Mouse (Mus musculus) C2C12 (cell line): ENCODE results near the gene Camkv. TPM values are rescaled to one million over a fixed set of nuclear protein-coding genes. Genes with fewer than 3 reads are reported as not detected.

Experiments used
- H3K27me3 ChIP-seq: one replicate; pipeline ENCODE4 v1.6.1; 2011; ENCODE audit not compliant: control insufficient read depth, insufficient read depth, insufficient read length
- H3K36me3 ChIP-seq: one replicate; pipeline ENCODE4 v1.6.1; 2011; ENCODE audit not compliant: control insufficient read depth, insufficient read depth
- H3K4me3 ChIP-seq: one replicate; pipeline ENCODE4 v1.5.1; 2011; ENCODE audit warnings: mild to moderate bottlenecking, control low read depth; ENCODE audit not compliant: poor library complexity, insufficient read depth, severe bottlenecking
- H3K79me2 ChIP-seq: one replicate; pipeline ENCODE4 v1.6.1; 2011; ENCODE audit not compliant: control insufficient read depth, insufficient read depth
- H3K79me3 ChIP-seq: one replicate; pipeline ENCODE4 v1.6.1; 2011; ENCODE audit warnings: low read depth, control low read depth
- H3ac ChIP-seq: one replicate; pipeline ENCODE3; 2011; ENCODE audit warnings: low read depth; ENCODE audit not compliant: control insufficient read depth, insufficient read length
- CEBPB ChIP-seq: IDR thresholded peaks from one replicate; pipeline ENCODE4 v1.6.1; 2011; ENCODE audit warnings: low read depth, mild to moderate bottlenecking, control low read depth, moderate library complexity
- CTCF ChIP-seq: IDR thresholded peaks from one replicate; pipeline ENCODE4 v1.5.1; 2011; ENCODE audit not compliant: control insufficient read depth, insufficient read depth, insufficient read length
- FOSL1 ChIP-seq: IDR thresholded peaks from one replicate; pipeline ENCODE4 v1.8.0; 2011; ENCODE audit warnings: mild to moderate bottlenecking, low read length; ENCODE audit not compliant: poor library complexity, insufficient read depth, severe bottlenecking
- MAX ChIP-seq: IDR thresholded peaks from one replicate; pipeline ENCODE4 v1.6.1; 2011; ENCODE audit warnings: mild to moderate bottlenecking, control low read depth
- MYOD1 ChIP-seq: IDR thresholded peaks from one replicate; pipeline ENCODE4 v1.6.1; 2011; ENCODE audit warnings: low read depth; ENCODE audit not compliant: control insufficient read depth, insufficient read length
- MYOG ChIP-seq: IDR thresholded peaks from one replicate; pipeline ENCODE4 v1.6.1; 2011; ENCODE audit not compliant: control insufficient read depth, insufficient read length; ENCODE audit errors: extremely low read depth
- USF1 ChIP-seq: IDR thresholded peaks from one replicate; pipeline ENCODE4 v1.6.1; 2011; ENCODE audit warnings: low read depth, mild to moderate bottlenecking, control low read depth, moderate library complexity
- polyA plus RNA-seq: library from polyadenylated mRNA; unstranded; fragments of >200 nt; fragmentation: generic; extraction: Trizol; gene quantifications from one replicate; pipeline ENCODE4 v1.2.1, GENCODE M21; 2012; ENCODE audit warnings: missing spikeins

The Camkv gene
- polyA plus RNA-seq, 1 experiment: 0.07 TPM

DNA sequence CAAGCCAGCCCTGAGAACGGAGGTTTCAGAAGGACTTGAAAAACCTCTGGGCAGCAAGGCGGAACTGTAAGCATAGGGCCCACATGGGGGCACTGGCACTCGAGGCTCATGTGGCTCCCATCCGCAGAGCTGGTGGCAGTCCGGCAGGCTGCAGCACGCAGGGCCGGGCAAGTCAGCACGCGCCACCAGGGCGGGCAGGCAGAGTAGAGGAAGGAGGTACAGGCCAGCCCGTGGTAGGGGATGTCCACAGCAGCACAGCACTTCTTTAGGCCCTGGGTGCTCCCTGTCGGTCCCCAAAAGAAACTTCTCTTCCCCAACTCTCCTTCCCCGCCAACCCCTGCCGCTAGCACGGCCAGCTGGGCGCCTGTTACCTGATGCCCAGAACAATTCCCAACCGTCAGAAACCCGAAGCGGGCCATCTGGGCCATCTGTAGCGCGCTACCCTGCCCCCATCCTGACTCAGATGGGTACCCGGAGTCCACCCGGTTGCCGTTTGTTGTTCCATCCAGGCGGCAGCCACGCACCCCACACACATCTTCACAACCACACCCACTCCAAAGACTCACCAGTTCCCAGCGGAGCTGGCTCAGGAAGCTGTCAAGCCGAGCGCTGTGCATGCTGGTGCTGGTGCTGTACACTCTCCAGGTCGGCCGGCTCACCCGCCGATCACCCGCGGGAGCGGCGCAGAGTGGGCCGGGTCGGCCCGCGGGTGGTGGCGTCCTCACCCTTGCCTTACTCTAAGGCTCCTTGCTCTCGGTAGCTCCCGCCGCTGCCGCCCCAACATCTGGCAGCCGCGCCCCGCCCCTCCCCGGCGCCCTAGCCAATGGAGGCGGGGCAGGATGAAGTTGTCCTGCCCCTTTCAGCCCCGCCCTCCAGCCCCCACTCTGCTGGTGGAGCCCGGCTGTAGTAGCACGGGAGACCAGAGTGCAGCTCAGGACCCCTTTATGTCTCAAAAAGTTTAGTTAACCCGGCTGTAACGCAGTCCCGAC is 50.0 kb downstream of the Camkv start, which contains the start of gene Inka1:
TSS of gene Inka1 (minus strand) at position 749 of the 989 bp plus-strand sequence.
- Histone ChIP-seq H3ac (peak within 1 kb of the TSS; percentile 45), H3K27me3 (no peaks in the 10 kb centered on the region), H3K4me3 (peak within 1 kb of the TSS; percentile 34), H3K79me2 (no peaks in the 10 kb centered on the region), H3K36me3 (no peaks in the 10 kb centered on the region), H3K79me3 (no peaks in the 10 kb centered on the region)
- TF ChIP-seq USF1: no peak
- no peak for TF ChIP-seq FOSL1
- peak; percentile 61 for TF ChIP-seq MAX
- no peak for TF ChIP-seq CEBPB
- no peak for TF ChIP-seq CTCF
- no peak for TF ChIP-seq MYOD1

DNA sequence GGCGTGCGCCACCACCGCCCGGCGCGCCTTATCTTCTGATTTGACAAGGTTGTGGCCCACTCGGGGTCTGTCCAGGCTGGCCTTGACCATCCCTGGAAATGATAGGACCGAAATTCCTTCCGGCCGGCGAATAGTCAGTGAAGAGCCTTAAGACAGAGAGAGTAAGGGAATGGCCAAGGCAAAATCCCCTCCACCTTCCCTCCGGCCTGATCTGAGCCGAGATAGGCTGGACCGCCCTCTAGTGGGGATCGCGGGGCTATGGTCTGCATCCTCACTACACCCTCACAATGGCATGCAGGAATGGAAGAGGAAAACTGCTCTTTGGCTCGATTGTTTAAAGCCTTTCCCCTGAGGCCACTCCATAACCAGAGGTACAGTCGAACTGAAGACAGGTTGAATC is 50.9 kb downstream of the Camkv start:
- no peak overlapping the region for H3K4me3 ChIP-seq
- no peak overlapping the region for H3ac ChIP-seq
- no peaks in the 10 kb centered on the region for H3K79me3 ChIP-seq
- TF ChIP-seq CTCF: peak; percentile 88
- TF ChIP-seq USF1: no peak
- no peaks in the 10 kb centered on the region for H3K79me2 ChIP-seq
- no peaks in the 10 kb centered on the region for H3K36me3 ChIP-seq
- no peaks in the 10 kb centered on the region for H3K27me3 ChIP-seq

DNA sequence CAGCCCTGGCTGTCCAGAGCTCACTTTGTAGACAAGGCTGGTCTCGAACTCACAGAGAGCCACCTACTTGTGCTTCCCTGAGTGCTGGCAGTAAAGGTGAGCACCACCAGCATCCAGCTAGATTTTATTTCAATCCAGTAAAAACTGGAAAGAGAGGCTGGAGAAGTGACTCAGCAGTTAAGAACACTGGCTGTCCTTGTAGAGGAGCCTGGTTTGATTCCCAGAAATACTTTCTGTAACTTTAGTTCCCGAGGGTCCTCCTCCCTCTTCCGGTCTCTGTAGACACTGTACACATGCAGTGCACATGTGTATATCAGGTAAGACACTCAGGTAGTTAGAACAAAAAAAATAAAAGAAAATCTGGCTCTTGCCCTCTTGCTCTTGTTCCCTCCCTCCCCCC is 52.5 kb downstream of the Camkv start:
- no peak overlapping the region for H3K4me3 ChIP-seq
- H3K27me3 ChIP-seq: no peaks in the 10 kb centered on the region
- H3K36me3 ChIP-seq: no peaks in the 10 kb centered on the region
- H3ac ChIP-seq: no peak overlapping the region
- TF ChIP-seq FOSL1: no peak
- no peak for TF ChIP-seq CTCF
- no peak for TF ChIP-seq MYOG
- no peak for TF ChIP-seq MAX
- no peak for TF ChIP-seq MYOD1
- TF ChIP-seq CEBPB: no peak
- TF ChIP-seq USF1: no peak
- no peaks in the 10 kb centered on the region for H3K79me3 ChIP-seq
- H3K79me2 ChIP-seq: no peaks in the 10 kb centered on the region

DNA sequence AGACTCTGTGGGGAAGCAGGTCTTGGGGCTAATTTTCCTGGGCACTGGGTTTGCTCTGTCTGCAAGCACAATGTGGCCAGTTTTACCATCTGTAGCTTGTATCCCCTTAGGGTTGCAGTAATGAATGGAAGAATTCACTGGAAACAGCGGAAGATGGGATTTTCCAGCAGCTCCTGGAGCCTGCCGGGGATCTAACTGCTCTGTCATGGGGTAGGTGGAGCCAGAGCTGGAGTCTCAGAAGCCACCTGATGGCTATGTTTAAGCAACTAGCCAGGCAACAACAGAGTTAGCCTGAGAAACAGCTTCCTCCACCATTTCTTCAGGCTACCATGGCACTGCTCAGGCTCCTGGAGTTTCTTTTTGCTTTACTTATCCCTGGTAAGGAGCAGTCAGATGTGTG is 56.7 kb downstream of the Camkv start, which contains the start of gene Cdhr4:
TSS of gene Cdhr4 (plus strand) at position 301 of the 400 bp plus-strand sequence.
- no peaks in the 10 kb centered on the region for H3K36me3 ChIP-seq
- H3ac ChIP-seq: no peak within 1 kb of the TSS
- no peaks in the 10 kb centered on the region for H3K79me2 ChIP-seq
- no peak within 1 kb of the TSS for H3K4me3 ChIP-seq
- peaks cover 6% of the 10 kb centered on the region for H3K27me3 ChIP-seq
- TF ChIP-seq MYOD1 (no peak), FOSL1 (no peak), USF1 (no peak), CTCF (no peak), CEBPB (no peak), MAX (no peak), MYOG (no peak)
- no peaks in the 10 kb centered on the region for H3K79me3 ChIP-seq

DNA sequence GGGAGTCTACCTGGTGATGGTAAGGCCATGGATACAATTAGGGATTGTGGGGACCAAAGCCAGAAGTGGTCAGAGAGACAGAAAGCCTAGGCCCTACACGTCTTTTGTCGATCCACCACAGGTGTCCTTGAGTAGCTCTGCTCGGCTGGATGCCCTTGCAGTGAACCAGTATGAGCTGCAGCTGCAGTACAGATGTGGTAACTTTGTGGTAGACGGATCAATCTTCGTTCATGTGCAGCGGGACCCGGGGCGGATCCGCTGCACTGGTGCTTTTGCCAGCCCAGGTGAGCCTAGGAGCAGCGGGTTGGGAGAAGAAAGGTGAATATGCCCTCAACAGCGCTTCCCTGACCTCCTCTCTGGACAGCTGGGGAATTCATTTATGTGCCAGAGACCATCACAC is 57.5 kb downstream of the Camkv start:
- TF ChIP-seq MYOD1: no peak
- no peak for TF ChIP-seq CEBPB
- TF ChIP-seq CTCF: no peak
- no peak for TF ChIP-seq FOSL1
- no peak for TF ChIP-seq USF1
- no peak for TF ChIP-seq MAX
- TF ChIP-seq MYOG: no peak
- Histone ChIP-seq H3K27me3 (peaks cover 14% of the 10 kb centered on the region), H3K79me3 (no peaks in the 10 kb centered on the region), H3K79me2 (no peaks in the 10 kb centered on the region), H3K36me3 (no peaks in the 10 kb centered on the region), H3K4me3 (no peak overlapping the region), H3ac (no peak overlapping the region)

DNA sequence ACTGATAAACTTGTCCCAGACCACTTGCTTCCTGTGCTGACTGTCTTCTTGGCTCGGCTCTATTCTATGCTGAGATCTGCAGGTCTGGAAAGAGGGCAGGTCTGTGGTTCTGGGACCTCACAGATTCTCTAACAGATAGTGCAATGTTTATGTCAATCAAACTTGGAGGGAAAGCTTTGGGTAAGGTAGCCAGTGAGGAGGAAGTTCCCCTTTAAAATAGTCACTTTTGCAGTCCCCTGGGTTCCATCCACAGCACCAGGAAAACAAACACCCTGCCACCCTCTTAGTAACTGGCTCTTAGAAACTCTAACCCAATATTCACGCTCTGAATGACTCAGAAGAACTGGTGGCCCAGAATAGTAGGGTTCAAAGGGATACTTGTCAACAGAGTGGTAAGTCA is 59.0 kb downstream of the Camkv start:
- peaks cover 28% of the 10 kb centered on the region for H3K27me3 ChIP-seq
- H3K4me3 ChIP-seq: no peak overlapping the region
- TF ChIP-seq MYOD1: no peak
- H3ac ChIP-seq: no peak overlapping the region
- no peaks in the 10 kb centered on the region for H3K36me3 ChIP-seq
- H3K79me2 ChIP-seq: no peaks in the 10 kb centered on the region
- H3K79me3 ChIP-seq: no peaks in the 10 kb centered on the region
